Mouse (Mus musculus) myocyte (in vitro differentiated cells): ENCODE results near the gene 9230112D13Rik. TPM values are rescaled to one million over a fixed set of nuclear protein-coding genes. Genes with fewer than 3 reads are reported as not detected.

Experiments used
- H3K27me3 ChIP-seq: one replicate; pipeline ENCODE4 v1.6.1; 2011; ENCODE audit not compliant: control insufficient read depth, insufficient read depth, insufficient read length
- H3K36me3 ChIP-seq: one replicate; pipeline ENCODE4 v1.6.1; 2011; ENCODE audit not compliant: control insufficient read depth, insufficient read depth
- H3K4me2 ChIP-seq: one replicate; pipeline ENCODE4 v1.6.1; 2011; ENCODE audit warnings: low read depth, control low read depth
- H3K4me3 ChIP-seq: one replicate; pipeline ENCODE4 v1.5.1; 2011; ENCODE audit warnings: mild to moderate bottlenecking, control low read depth, moderate library complexity
- H3K79me2 ChIP-seq: one replicate; pipeline ENCODE4 v1.6.1; 2011; ENCODE audit not compliant: control insufficient read depth, insufficient read depth
- H3ac ChIP-seq: one replicate; pipeline ENCODE4 v1.6.1; 2011; ENCODE audit not compliant: control insufficient read depth, insufficient read length
- CEBPB ChIP-seq: IDR thresholded peaks from 2 replicates; pipeline ENCODE4 v1.6.1; 2011; ENCODE audit warnings: mild to moderate bottlenecking, moderate library complexity; ENCODE audit not compliant: poor library complexity, insufficient read depth, severe bottlenecking
- E2F4 ChIP-seq: IDR thresholded peaks from one replicate; pipeline ENCODE4 v1.6.1; 2011; ENCODE audit warnings: mild to moderate bottlenecking, control low read depth, moderate library complexity; ENCODE audit not compliant: insufficient read depth
- MAX ChIP-seq: IDR thresholded peaks from one replicate; pipeline ENCODE4 v1.6.1; 2011; ENCODE audit warnings: low read depth, mild to moderate bottlenecking, control low read depth
- MYOD1 ChIP-seq, 3 experiments: IDR thresholded peaks; one replicate each; pipeline ENCODE4 v1.6.1; 2011; ENCODE audit warnings: control low read depth in 2 of 3, low read depth in 2 of 3, mild to moderate bottlenecking in 2 of 3, moderate library complexity in 1 of 3; ENCODE audit not compliant: insufficient read length in 2 of 3, control insufficient read depth in 1 of 3
- MYOG ChIP-seq, 3 experiments: IDR thresholded peaks; one replicate each; pipeline ENCODE4 v1.6.1; 2011; ENCODE audit warnings: control low read depth in 2 of 3, low read depth in 2 of 3, mild to moderate bottlenecking in 2 of 3; ENCODE audit not compliant: insufficient read length in 2 of 3, control insufficient read depth in 1 of 3, insufficient read depth in 1 of 3
- POLR2A ChIP-seq: IDR thresholded peaks from one replicate; pipeline ENCODE4 v1.6.1; 2011; ENCODE audit warnings: low read depth, mild to moderate bottlenecking, control low read depth, moderate library complexity; ENCODE audit not compliant: insufficient read length
- POLR2AphosphoS2 ChIP-seq: IDR thresholded peaks from one replicate; pipeline ENCODE4 v1.6.1; 2011; ENCODE audit warnings: low read depth, control low read depth; ENCODE audit not compliant: insufficient read length
- REST ChIP-seq: IDR thresholded peaks from one replicate; pipeline ENCODE4 v1.6.1; 2011; ENCODE audit warnings: mild to moderate bottlenecking, control low read depth, moderate library complexity; ENCODE audit not compliant: insufficient read depth, insufficient read length
- SRF ChIP-seq: IDR thresholded peaks from one replicate; pipeline ENCODE4 v1.6.1; 2011; ENCODE audit warnings: low read depth; ENCODE audit not compliant: control insufficient read depth, insufficient read length
- TCF12 ChIP-seq: IDR thresholded peaks from one replicate; pipeline ENCODE4 v1.6.1; 2011; ENCODE audit warnings: mild to moderate bottlenecking, control low read depth; ENCODE audit not compliant: poor library complexity, insufficient read depth, severe bottlenecking
- TCF3 ChIP-seq: IDR thresholded peaks from one replicate; pipeline ENCODE4 v1.6.1; 2011; ENCODE audit warnings: low read depth, control low read depth; ENCODE audit not compliant: insufficient read length
- USF1 ChIP-seq: IDR thresholded peaks from one replicate; pipeline ENCODE4 v1.6.1; 2011; ENCODE audit warnings: low read depth, mild to moderate bottlenecking, control low read depth, moderate library complexity
- polyA plus RNA-seq: library from polyadenylated mRNA; unstranded; fragments of >200 nt; fragmentation: generic; extraction: Trizol; gene quantifications from one replicate; pipeline ENCODE4 v1.2.1, GENCODE M21; 2012; ENCODE audit warnings: missing spikeins

9230112D13Rik gene
- polyA plus RNA-seq, 1 experiment: not detected

DNA sequence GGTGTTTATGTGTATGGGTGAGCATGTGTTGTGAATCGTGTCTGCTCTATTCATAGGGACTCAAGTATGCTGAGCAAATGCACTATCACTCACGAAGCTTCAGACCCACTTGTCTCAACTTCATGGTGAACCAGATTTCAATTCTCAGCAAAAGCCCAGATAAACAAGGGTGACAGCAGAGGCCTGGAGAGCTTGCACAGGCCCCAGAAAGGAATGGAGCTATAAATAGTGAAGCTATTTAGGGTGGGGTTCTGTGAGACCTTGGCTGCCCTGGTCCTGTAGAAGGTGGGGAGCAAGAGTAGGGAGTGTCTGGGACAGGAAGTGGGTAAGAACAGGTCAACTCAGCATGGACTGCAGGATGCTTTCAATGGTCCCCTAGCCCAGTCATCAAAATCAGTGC is 21.9 kb upstream of the 9230112D13Rik start:
- Histone ChIP-seq H3K4me2 (peak overlapping the region; percentile 44), H3K4me3 (no peak overlapping the region), H3K36me3 (peaks cover 4% of the 10 kb centered on the region), H3K79me2 (no peaks in the 10 kb centered on the region), H3K27me3 (no peaks in the 10 kb centered on the region), H3ac (no peak overlapping the region)
- TF ChIP-seq SRF (no peak), USF1 (no peak), MYOG (IDR thresholded peaks at IDR 0.05; ENCODE audit: control insufficient read depth in 1 of 3, insufficient read depth in 1 of 3, insufficient read length in 2 of 3, low read depth in 2 of 3) (no peak), POLR2A (no peak), MAX (no peak), TCF3 (no peak), TCF12 (no peak), REST (no peak)

DNA sequence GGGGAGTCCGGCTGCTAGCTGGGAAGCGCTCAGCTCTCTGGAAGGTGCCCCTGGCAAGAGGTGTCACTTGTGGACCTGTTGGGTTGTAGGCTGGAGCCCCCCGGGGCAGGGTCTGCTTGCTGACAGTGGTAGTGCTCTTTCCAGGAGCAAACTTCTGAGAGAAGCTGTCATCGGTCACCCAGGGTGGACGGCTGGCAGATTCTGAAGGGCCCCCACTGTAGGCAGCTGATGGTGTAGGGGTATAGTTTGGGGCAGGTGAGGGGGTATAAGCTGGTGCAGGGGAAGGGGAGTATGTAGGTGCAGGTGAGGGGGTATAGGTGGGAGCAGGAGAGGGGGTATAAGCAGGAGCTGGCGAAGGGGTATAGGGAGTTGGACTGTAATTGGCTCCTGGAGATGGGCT is 21.4 kb upstream of the 9230112D13Rik start:
- Histone ChIP-seq H3K36me3 (peaks cover 10% of the 10 kb centered on the region), H3K4me3 (no peak overlapping the region), H3ac (no peak overlapping the region), H3K79me2 (no peaks in the 10 kb centered on the region), H3K27me3 (no peaks in the 10 kb centered on the region), H3K4me2 (peak overlapping the region; percentile 9)
- TF ChIP-seq MYOD1 (IDR thresholded peaks at IDR 0.05; ENCODE audit: control insufficient read depth in 1 of 3, insufficient read length in 2 of 3, low read depth in 2 of 3) (no peak), CEBPB (no peak), E2F4 (no peak), REST (no peak), SRF (no peak), TCF3 (no peak), TCF12 (no peak), POLR2A (no peak), MYOG (IDR thresholded peaks at IDR 0.05; ENCODE audit: control insufficient read depth in 1 of 3, insufficient read depth in 1 of 3, insufficient read length in 2 of 3, low read depth in 2 of 3) (no peak), POLR2AphosphoS2 (no peak), MAX (no peak), USF1 (no peak)

DNA sequence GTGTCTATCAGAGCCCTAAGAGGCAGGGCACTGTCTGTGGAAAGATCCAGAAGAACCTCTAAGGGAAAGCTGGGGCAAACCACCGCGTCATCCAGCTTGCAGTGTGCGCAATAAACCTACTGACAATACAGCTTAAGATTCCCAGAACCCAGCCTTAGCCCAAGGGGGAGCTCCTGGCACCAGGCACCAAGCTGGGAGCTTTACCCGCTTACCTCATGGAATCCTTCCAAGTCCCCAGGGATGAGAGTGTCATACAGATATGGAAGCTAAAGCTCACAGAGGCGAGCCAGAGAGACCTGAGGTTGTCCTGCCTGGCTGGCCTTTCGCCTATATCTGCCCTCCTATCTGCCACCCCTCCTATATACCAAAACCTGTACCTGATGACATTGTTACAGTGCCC is 21.0 kb upstream of the 9230112D13Rik start:
- no peak overlapping the region for H3ac ChIP-seq
- no peaks in the 10 kb centered on the region for H3K27me3 ChIP-seq
- no peak overlapping the region for H3K4me2 ChIP-seq
- H3K79me2 ChIP-seq: no peaks in the 10 kb centered on the region
- H3K4me3 ChIP-seq: no peak overlapping the region
- no peak for TF ChIP-seq TCF3
- H3K36me3 ChIP-seq: peaks cover 11% of the 10 kb centered on the region

DNA sequence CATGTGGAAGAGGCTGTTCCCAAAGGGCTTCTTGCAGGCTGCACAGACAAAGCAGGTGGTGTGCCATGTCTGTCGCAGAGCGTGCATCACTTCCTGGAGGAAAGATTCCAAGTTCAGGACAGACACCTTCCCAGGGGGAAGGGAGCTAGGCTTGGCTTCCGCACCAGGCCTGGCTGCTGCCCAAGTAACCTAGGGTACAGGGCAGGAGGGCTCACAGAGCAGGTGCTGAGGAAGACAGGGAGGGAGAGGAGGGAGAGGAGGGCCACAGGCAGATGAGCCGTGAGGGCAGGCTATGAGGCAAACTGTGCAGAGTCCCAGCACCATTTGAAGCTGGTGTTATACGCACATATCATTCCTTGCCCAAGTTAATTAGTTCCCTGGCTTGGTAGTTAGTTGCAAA is 19.3 kb upstream of the 9230112D13Rik start:
- Histone ChIP-seq H3K4me3 (no peak overlapping the region), H3K4me2 (no peak overlapping the region), H3ac (no peak overlapping the region), H3K36me3 (peaks cover 11% of the 10 kb centered on the region), H3K27me3 (no peaks in the 10 kb centered on the region), H3K79me2 (no peaks in the 10 kb centered on the region)
- TF ChIP-seq TCF12: no peak
- no peak for TF ChIP-seq TCF3
- no peak for TF ChIP-seq POLR2AphosphoS2
- TF ChIP-seq MAX: no peak
- no peak for TF ChIP-seq MYOD1 (IDR thresholded peaks at IDR 0.05; ENCODE audit: control insufficient read depth in 1 of 3, insufficient read length in 2 of 3, low read depth in 2 of 3)
- no peak for TF ChIP-seq USF1
- no peak for TF ChIP-seq SRF
- TF ChIP-seq REST: no peak
- TF ChIP-seq MYOG (IDR thresholded peaks at IDR 0.05; ENCODE audit: control insufficient read depth in 1 of 3, insufficient read depth in 1 of 3, insufficient read length in 2 of 3, low read depth in 2 of 3): no peak

DNA sequence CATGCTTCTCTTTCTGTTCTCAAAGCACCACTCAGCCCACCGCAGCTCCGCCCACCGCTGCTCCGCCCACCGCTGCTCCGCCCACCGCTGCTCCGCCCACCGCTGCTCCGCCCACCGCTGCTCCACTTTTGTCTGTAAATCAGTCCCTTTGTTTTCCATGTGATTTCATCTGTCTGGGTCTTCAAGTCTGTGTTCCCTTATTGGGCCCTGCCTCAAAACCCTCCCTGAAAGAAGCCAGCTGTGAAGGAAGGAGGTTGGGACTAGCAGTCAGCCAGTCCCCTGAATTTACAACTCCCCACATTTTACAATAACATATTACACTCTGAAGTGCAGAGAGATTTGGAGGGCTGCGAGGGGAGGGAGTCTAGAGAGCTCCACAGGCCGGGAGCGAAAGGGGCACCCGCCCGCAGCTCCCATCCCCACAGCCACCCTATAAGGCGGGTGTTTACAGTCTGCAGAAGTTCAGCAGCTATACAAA is 18.1 kb upstream of the 9230112D13Rik start:
- peaks cover 11% of the 10 kb centered on the region for H3K36me3 ChIP-seq
- TF ChIP-seq CEBPB (no peak), REST (no peak), TCF12 (no peak), USF1 (no peak), MAX (no peak), SRF (no peak), MYOD1 (IDR thresholded peaks at IDR 0.05; ENCODE audit: control insufficient read depth in 1 of 3, insufficient read length in 2 of 3, low read depth in 2 of 3) (no peak), MYOG (IDR thresholded peaks at IDR 0.05; ENCODE audit: control insufficient read depth in 1 of 3, insufficient read depth in 1 of 3, insufficient read length in 2 of 3, low read depth in 2 of 3) (no peak), POLR2AphosphoS2 (no peak), TCF3 (no peak), E2F4 (no peak), POLR2A (no peak)
- no peak overlapping the region for H3K4me3 ChIP-seq
- H3K79me2 ChIP-seq: no peaks in the 10 kb centered on the region
- H3K27me3 ChIP-seq: no peaks in the 10 kb centered on the region
- no peak overlapping the region for H3ac ChIP-seq
- H3K4me2 ChIP-seq: no peak overlapping the region
